Mouse (Mus musculus): ENCODE data around the gene Lsp1.

Lsp1 gene

GRCm38 (mm10) chr7:142535832-142536231, 75.2 kb downstream of the Lsp1 start:
- CTCF ChIA-PET: interaction anchor here in 3 of 4 experiments (0.6 to 1.9 kb wide), 5 partner anchors 13 to 1448 kb away, joined by 3 to 5 read pairs (median 3); no protein-coding TSS in a partner anchor
- POLR2A ChIA-PET: interaction anchor here in 2 of 4 experiments (1.4 to 2.0 kb wide), 5 partner anchors 10 to 164 kb away, joined by 3 to 5 read pairs (median 4); no protein-coding TSS in a partner anchor

GRCm38 (mm10) chr7:142537181-142537580, 76.6 kb downstream of the Lsp1 start:
- ChIA-PET POLR2A (interaction anchor here in 3 of 4 experiments (0.6 to 2.2 kb wide), 10 partner anchors 14 to 100 kb away, joined by 3 to 11 read pairs (median 4); no protein-coding TSS in a partner anchor), CTCF (interaction anchor here (0.5 to 2.2 kb wide), 47 partner anchors 8 to 586 kb away, joined by 3 to 24 read pairs (median 6); no protein-coding TSS in a partner anchor)

DNA sequence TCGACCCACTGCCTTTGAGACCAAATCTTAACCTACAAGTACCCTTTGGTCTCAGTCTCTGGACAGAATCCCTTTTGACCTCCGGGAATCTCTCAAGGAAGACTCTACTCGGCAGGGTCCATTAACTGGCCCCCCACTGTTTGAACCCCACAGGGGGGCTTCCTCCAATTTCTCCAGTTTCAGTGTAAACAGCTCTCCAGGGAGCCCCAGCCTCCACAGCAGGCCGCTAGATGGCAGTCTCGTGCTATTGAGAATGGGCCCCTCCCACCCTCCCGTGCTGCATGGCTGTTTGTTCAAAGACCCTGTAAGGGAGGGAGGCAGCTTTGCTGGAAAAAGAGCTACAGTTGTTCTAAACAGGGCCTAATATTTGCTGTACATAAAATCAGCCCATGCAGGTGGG, 77.3 kb downstream of the Lsp1 start:
- ChIA-PET CTCF (interaction anchor here (0.6 to 2.2 kb wide), 66 partner anchors 8 to 1853 kb away, joined by 3 to 24 read pairs (median 5); no protein-coding TSS in a partner anchor), POLR2A (interaction anchor here in 3 of 4 experiments (0.6 to 2.2 kb wide), 18 partner anchors 10 to 515 kb away, joined by 3 to 11 read pairs (median 4); no protein-coding TSS in a partner anchor)

DNA sequence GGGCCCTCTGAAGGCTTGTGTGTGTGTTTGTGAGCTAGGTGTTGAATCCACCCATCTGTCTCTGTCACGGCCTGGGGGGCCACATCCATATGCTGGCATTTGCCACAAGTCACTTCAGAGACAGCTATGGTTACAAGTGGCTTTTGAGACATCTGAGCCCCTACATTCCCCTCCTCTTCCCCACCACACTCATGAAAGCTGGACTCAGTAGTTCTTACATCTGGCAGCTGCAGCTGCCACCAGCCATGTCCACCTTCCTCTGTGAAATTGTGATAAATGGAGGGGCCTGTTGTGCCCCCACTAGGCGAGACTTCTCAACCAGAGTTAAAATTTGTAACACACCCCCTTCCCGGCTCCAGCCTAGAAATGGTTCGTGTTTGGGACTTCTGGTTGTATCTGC, 77.7 kb downstream of the Lsp1 start:
- CTCF ChIA-PET: interaction anchor here (0.6 to 2.2 kb wide), 59 partner anchors 8 to 1853 kb away, joined by 3 to 24 read pairs (median 5); no protein-coding TSS in a partner anchor
- POLR2A ChIA-PET: interaction anchor here in 3 of 4 experiments (0.6 to 2.2 kb wide), 19 partner anchors 9 to 1669 kb away, joined by 3 to 11 read pairs (median 4); no protein-coding TSS in a partner anchor

DNA sequence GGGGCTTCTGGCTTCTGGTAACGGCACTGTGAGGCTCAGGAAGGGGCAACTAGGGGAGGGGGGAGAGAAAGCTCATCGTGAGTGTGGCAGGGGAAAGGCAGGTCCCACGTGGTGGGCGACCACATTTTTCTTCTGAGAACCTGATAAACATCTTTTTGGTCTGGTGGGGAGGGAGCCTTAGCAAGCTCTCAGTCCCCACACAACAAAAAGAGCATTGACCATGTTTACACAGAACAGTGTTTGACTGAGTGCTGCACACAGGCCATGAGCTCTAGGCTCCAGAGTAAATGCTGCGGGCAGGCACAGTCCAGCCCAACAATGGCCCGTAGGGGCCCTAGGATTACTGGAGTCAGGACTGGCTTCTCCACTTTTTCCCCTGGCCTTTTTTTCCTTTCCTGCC, 78.2 kb downstream of the Lsp1 start:
- ChIA-PET POLR2A (interaction anchor here in 2 of 4 experiments (0.6 to 2.2 kb wide), 5 partner anchors 9 to 1669 kb away, joined by 3 to 11 read pairs (median 4); no protein-coding TSS in a partner anchor), CTCF (interaction anchor here (0.6 to 2.2 kb wide), 32 partner anchors 13 to 658 kb away, joined by 3 to 24 read pairs (median 6); no protein-coding TSS in a partner anchor)

- CTCF ChIA-PET: interaction anchor here in 3 of 4 experiments (0.6 to 2.1 kb wide), 3 partner anchors 40 to 205 kb away, joined by 3 to 7 read pairs (median 4); no protein-coding TSS in a partner anchor
- POLR2A ChIA-PET: no interaction called here
These were observed 79.2 kb downstream of the Lsp1 start for GRCm38 (mm10) chr7:142539828-142540227.

- ChIA-PET POLR2A (interaction anchor here in 1 of 4 experiments (1.3 kb wide), 1 partner anchor 21 kb away, joined by 3 read pairs; no protein-coding TSS in a partner anchor), CTCF (no interaction called here)
These were observed 82.2 kb downstream of the Lsp1 start for GRCm38 (mm10) chr7:142542771-142543303.

All from embryonic stem cell, embryonic (primary cell).